Mouse (Mus musculus) embryonic facial prominence, embryonic 10.5 days (tissue): Measurements from ENCODE around the gene Hbb-bt. TPM values are rescaled to one million over a fixed set of nuclear protein-coding genes. Genes with fewer than 3 reads are reported as not detected.
"Not testable (repeated sequence)": the region's sequence is repeated elsewhere in the genome, so short reads cannot be mapped to it uniquely, and the experiment has no call there.

Experiments used
- DNase-seq: peaks from one replicate; pipeline ENCODE4 v3.0.0-alpha.2; 2017; ENCODE audit warnings: low spot score
- H3K27ac ChIP-seq: fragments of 300-500 bp; sonication (generic); replicated peaks from 2 replicates; pipeline ENCODE4 v1.5.1; 2016; ENCODE audit warnings: mild to moderate bottlenecking
- H3K27me3 ChIP-seq: fragments of 300-500 bp; sonication (generic); replicated peaks from 2 replicates; pipeline ENCODE4 v1.6.1; 2016; ENCODE audit warnings: low read depth, mild to moderate bottlenecking; ENCODE audit not compliant: poor library complexity, severe bottlenecking
- H3K36me3 ChIP-seq: fragments of 300-500 bp; sonication (generic); replicated peaks from 2 replicates; pipeline ENCODE4 v1.6.1; 2016; ENCODE audit warnings: mild to moderate bottlenecking, moderate library complexity
- H3K4me1 ChIP-seq: fragments of 300-500 bp; sonication (generic); 2 replicates; pipeline ENCODE4 v1.6.1; 2016
- H3K4me3 ChIP-seq: fragments of 300-500 bp; sonication (generic); 2 replicates; pipeline ENCODE4 v1.5.1; 2016; ENCODE audit warnings: mild to moderate bottlenecking, moderate library complexity
- H3K9me3 ChIP-seq: fragments of 300-500 bp; sonication (generic); 2 replicates; pipeline ENCODE4 v1.6.1; 2016; ENCODE audit warnings: mild to moderate bottlenecking
- WGBS: fragments of 180-500 bp; shearing (Covaris S2); methylation state at CpG from one replicate; pipeline ENCODE4 v1.1.7; 2016; 5-methylcytosine and 5-hydroxymethylcytosine counted together
- polyA plus RNA-seq: library from polyadenylated mRNA; unstranded; fragments of >200 nt; fragmentation: Nextera tagmentation; extraction: Ambion mirVana; gene quantifications from 2 replicates; pipeline ENCODE4 v1.2.1, GENCODE M21; 2016

Hbb-bt gene
- 142 and 287 TPM in 2 replicates for polyA plus RNA-seq

- Histone ChIP-seq H3K9me3 (no peaks in the 10 kb centered on the region), H3K27ac (no peak within 1 kb of the TSS), H3K4me3 (no peak within 1 kb of the TSS), H3K27me3 (no peaks in the 10 kb centered on the region), H3K4me1 (no peaks in the 10 kb centered on the region), H3K36me3 (no peaks in the 10 kb centered on the region)
- WGBS = 91% methylated on average over 3 of the region's 3 CpGs
- DNase-seq = no peak
Measured at GRCm38 (mm10) chr7:103813766-103814165, at the start of gene Hbb-bt. TSS of gene Hbb-bt (minus strand) at chr7:103813996.

GRCm38 (mm10) chr7:103861531-103861930 lies 47.7 kb upstream of the Hbb-bt start:
- H3K36me3 ChIP-seq = no peaks in the 10 kb centered on the region
- WGBS = 82% methylated on average over 3 of the region's 3 CpGs
- no peaks in the 10 kb centered on the region for H3K27me3 ChIP-seq
- H3K4me1 ChIP-seq = no peaks in the 10 kb centered on the region
- no peaks in the 10 kb centered on the region for H3K9me3 ChIP-seq
- no peak overlapping the region for H3K4me3 ChIP-seq
- no peak overlapping the region for H3K27ac ChIP-seq
- no peak for DNase-seq

- no peaks in the 10 kb centered on the region for H3K36me3 ChIP-seq
- H3K27me3 ChIP-seq = no peaks in the 10 kb centered on the region
- H3K9me3 ChIP-seq = no peaks in the 10 kb centered on the region
- no peak overlapping the region for H3K4me3 ChIP-seq
- DNase-seq = peak; percentile 27
- no peak overlapping the region for H3K27ac ChIP-seq
- H3K4me1 ChIP-seq = no peaks in the 10 kb centered on the region
- 54% methylated on average over 1 of the region's 1 CpGs for WGBS
Measured at GRCm38 (mm10) chr7:103860855-103861254, 47.1 kb upstream of the Hbb-bt start.

GRCm38 (mm10) chr7:103859076-103859475 lies 45.3 kb upstream of the Hbb-bt start:
- Histone ChIP-seq H3K9me3 (no peaks in the 10 kb centered on the region), H3K27me3 (no peaks in the 10 kb centered on the region), H3K36me3 (no peaks in the 10 kb centered on the region), H3K4me3 (no peak overlapping the region), H3K27ac (no peak overlapping the region), H3K4me1 (no peaks in the 10 kb centered on the region)
- DNase-seq = no peak
- 73% methylated on average over 2 of the region's 2 CpGs for WGBS

- H3K9me3 ChIP-seq = no peaks in the 10 kb centered on the region
- no peak overlapping the region for H3K4me3 ChIP-seq
- no peak overlapping the region for H3K27ac ChIP-seq
- no peak for DNase-seq
- no peaks in the 10 kb centered on the region for H3K4me1 ChIP-seq
- H3K27me3 ChIP-seq = no peaks in the 10 kb centered on the region
- no peaks in the 10 kb centered on the region for H3K36me3 ChIP-seq
- 74% methylated on average over 1 of the region's 1 CpGs for WGBS
Measured at GRCm38 (mm10) chr7:103854669-103855068, 40.9 kb upstream of the Hbb-bt start.

- no peaks in the 10 kb centered on the region for H3K9me3 ChIP-seq
- H3K27me3 ChIP-seq = no peaks in the 10 kb centered on the region
- 65% methylated on average over 2 of the region's 2 CpGs for WGBS
Measured at GRCm38 (mm10) chr7:103853090-103853489, 39.3 kb upstream of the Hbb-bt start, which contains the start of gene Hbb-y. TSS of gene Hbb-y (minus strand) at chr7:103853216.

GRCm38 (mm10) chr7:103844525-103845325 lies 30.9 kb upstream of the Hbb-bt start:
- 56% methylated on average over 2 of the region's 2 CpGs for WGBS
- Histone ChIP-seq H3K4me3 (no peak overlapping the region), H3K9me3 (no peaks in the 10 kb centered on the region), H3K27ac (no peak overlapping the region), H3K4me1 (no peaks in the 10 kb centered on the region), H3K27me3 (no peaks in the 10 kb centered on the region), H3K36me3 (no peaks in the 10 kb centered on the region)
- DNase-seq = no peak

More at GRCm38 (mm10) chr7:103853090-103853489, 39.3 kb upstream of the Hbb-bt start, which contains the start of gene Hbb-y:
- Histone ChIP-seq H3K4me1 (no peaks in the 10 kb centered on the region), H3K27ac (no peak within 1 kb of the TSS), H3K4me3 (no peak within 1 kb of the TSS), H3K36me3 (no peaks in the 10 kb centered on the region)
- no peak for DNase-seq

- no peaks in the 10 kb centered on the region for H3K36me3 ChIP-seq
- no peak within 1 kb of the TSS for H3K27ac ChIP-seq
- H3K9me3 ChIP-seq = no peaks in the 10 kb centered on the region
- H3K4me1 ChIP-seq = no peaks in the 10 kb centered on the region
- no peak within 1 kb of the TSS for H3K4me3 ChIP-seq
- no peak for DNase-seq
- 84% methylated on average over 2 of the region's 2 CpGs for WGBS
- no peaks in the 10 kb centered on the region for H3K27me3 ChIP-seq
Measured at GRCm38 (mm10) chr7:103843034-103843433, 29.2 kb upstream of the Hbb-bt start, which contains the start of gene Hbb-bh1. TSS of gene Hbb-bh1 (minus strand) at chr7:103843164.

GRCm38 (mm10) chr7:103840268-103840667 lies 26.5 kb upstream of the Hbb-bt start, which contains the start of gene Hbb-bh2:
TSS of gene Hbb-bh2 (minus strand) at chr7:103840520.
- no peaks in the 10 kb centered on the region for H3K9me3 ChIP-seq
- no peak within 1 kb of the TSS for H3K27ac ChIP-seq
- H3K27me3 ChIP-seq = no peaks in the 10 kb centered on the region
- no peak within 1 kb of the TSS for H3K4me3 ChIP-seq
- H3K36me3 ChIP-seq = no peaks in the 10 kb centered on the region
- no peak for DNase-seq
- 80% methylated on average over 3 of the region's 3 CpGs for WGBS
- H3K4me1 ChIP-seq = no peaks in the 10 kb centered on the region

- no peaks in the 10 kb centered on the region for H3K36me3 ChIP-seq
- 94% methylated on average over 4 of the region's 4 CpGs for WGBS
- no peak for DNase-seq
- no peaks in the 10 kb centered on the region for H3K4me1 ChIP-seq
- no peak within 1 kb of the TSS for H3K4me3 ChIP-seq
- no peaks in the 10 kb centered on the region for H3K9me3 ChIP-seq
- H3K27ac ChIP-seq = no peak within 1 kb of the TSS
- H3K27me3 ChIP-seq = no peaks in the 10 kb centered on the region
Measured at GRCm38 (mm10) chr7:103827808-103828207, 14.0 kb upstream of the Hbb-bt start, which contains the start of gene Hbb-bs. TSS of gene Hbb-bs (minus strand) at chr7:103828096.

- DNase-seq, H3K9me3 ChIP-seq, H3K27ac ChIP-seq, H3K36me3 ChIP-seq, H3K27me3 ChIP-seq, H3K4me3 ChIP-seq, H3K4me1 ChIP-seq: not testable (repeated sequence)
- no CpG with 5 or more reads among the region's 2 CpGs for WGBS
Measured at GRCm38 (mm10) chr7:103827139-103827538, 13.3 kb upstream of the Hbb-bt start.

GRCm38 (mm10) chr7:103826255-103826887 lies 12.6 kb upstream of the Hbb-bt start:
- Histone ChIP-seq H3K36me3 (no peaks in the 10 kb centered on the region), H3K27me3 (no peaks in the 10 kb centered on the region), H3K9me3 (no peaks in the 10 kb centered on the region), H3K4me3 (no peak overlapping the region), H3K4me1 (no peaks in the 10 kb centered on the region), H3K27ac (no peak overlapping the region)
- no peak for DNase-seq
- WGBS = 54% methylated on average over 3 of the region's 3 CpGs
